Mouse (Mus musculus) olfactory bulb, adult 2 months (tissue): Measurements from ENCODE around the gene Olfr1122.

Experiments used
- CTCF ChIP-seq: fragments of 200-500 bp; IDR thresholded peaks from 2 replicates; pipeline ENCODE4 v1.5.1; 2012; ENCODE audit warnings: low read depth, mild to moderate bottlenecking, low read length, moderate library complexity; ENCODE audit not compliant: insufficient read depth
- POLR2A ChIP-seq: fragments of 200-500 bp; IDR thresholded peaks from 2 replicates; pipeline ENCODE4 v1.6.1; 2012; ENCODE audit warnings: mild to moderate bottlenecking, low read depth, low read length, moderate library complexity; ENCODE audit not compliant: insufficient read depth

GRCm38 (mm10) chr2:87369595-87369994, 16.1 kb upstream of the Olfr1122 start, which contains the start of gene Olfr1121:
- TF ChIP-seq POLR2A (no peak), CTCF (no peak)
